Mouse (Mus musculus): Measurements from ENCODE around the gene Tial1. TPM values are rescaled to one million over a fixed set of nuclear protein-coding genes. Genes with fewer than 3 reads are reported as not detected.

Tial1 gene
- polyA plus RNA-seq, 1 experiment from 2014 or later, result 37.1 TPM

DNA sequence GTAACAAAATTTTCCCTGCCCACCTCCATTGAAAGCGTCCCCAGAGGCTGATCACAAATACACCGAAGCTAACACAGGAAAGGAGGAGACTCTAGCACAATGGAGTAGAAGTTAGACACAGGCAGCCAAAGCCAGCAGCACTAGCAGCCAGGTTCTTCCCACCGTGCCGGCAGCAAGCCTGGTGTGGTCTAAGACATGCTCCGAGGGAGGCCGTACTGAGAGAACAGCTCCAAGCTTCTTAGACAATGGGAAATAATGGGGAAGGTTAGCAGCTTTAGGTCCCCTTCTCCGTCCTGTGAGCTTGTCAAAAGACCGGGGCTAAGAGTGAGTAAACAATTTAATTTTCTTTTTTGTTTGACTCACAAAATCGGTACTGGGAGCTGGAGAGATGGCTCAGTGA is 41.8 kb downstream of the Tial1 start:
- DNase-seq (ENCODE audit: low spot score) (no peak), ATAC-seq (ENCODE audit: low FRiP score) (no peak)
- no peak overlapping the region for H3K27ac ChIP-seq
- peaks cover 46% of the 10 kb centered on the region for H3K27me3 ChIP-seq (ENCODE audit: control insufficient read depth, insufficient read depth, low read length)
- no peaks in the 10 kb centered on the region for H3K36me3 ChIP-seq (replicated peaks; ENCODE audit: control insufficient read depth, insufficient read depth)
- no peak overlapping the region for H3K4me2 ChIP-seq (replicated peaks)
- 0 out of 2 replicates have a peak, but pooled peaks cover 5% of the 10 kb centered on the region for H3K4me1 ChIP-seq (replicated peaks; ENCODE audit: control insufficient read depth, insufficient read depth, low read length)
- H3K9me3 ChIP-seq (ENCODE audit: control insufficient read depth, low read length), result no peaks in the 10 kb centered on the region
- no peak overlapping the region for H3K9ac ChIP-seq
- 9% methylated on average over 9 of the region's 9 CpGs for WGBS
- no peak overlapping the region for H3K4me3 ChIP-seq (replicated peaks; ENCODE audit: low read length)

DNA sequence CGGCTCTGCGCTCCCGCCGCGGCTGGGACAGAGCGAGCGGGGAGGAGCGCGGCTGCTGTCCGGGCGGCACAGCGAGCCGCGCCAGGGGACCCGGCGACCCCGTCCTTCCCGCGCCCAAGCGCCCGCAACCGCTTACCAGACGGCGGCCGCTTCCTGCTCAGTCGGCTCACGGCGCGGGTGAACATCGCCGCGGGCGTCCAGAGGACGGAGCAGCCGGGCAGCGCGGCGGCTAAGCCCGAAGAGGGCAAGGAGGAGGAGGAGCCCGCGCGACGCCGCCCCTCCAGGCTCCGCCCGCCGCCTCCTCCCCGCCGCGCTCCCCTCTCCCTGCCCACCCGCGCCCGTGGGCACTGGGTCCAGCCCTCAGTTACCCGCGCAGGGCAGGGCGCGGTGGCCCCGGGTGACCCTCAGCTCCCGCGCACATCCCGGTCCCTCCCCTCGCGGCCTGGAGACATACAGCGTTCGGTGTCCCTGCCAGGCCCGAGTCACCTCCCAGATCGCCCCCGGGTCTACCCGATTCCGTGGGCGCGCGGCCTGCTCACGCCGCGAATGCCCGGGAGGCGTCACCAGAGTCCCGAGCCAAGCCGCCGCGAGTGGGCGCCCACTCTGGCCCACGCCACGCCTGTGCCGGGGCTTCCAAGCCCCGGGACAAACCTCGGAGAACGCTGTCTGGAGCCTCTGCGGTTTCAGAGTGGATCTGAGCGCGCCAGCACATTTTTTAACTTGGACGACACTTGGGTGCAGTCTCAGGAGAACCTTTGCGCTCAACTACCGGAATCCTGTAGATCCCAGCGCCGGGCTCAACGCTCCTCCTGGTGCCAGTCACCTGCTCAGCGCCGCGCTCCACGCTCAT is 43.4 kb downstream of the Tial1 start, which contains the start of gene Rgs10:
TSS of gene Rgs10 (minus strand) at position 829 of the 850 bp plus-strand sequence.
- Histone ChIP-seq H3K27ac (no peak within 1 kb of the TSS), H3K9ac (peak within 1 kb of the TSS; percentile 67), H3K27me3 (ENCODE audit: control insufficient read depth, insufficient read depth, low read length) (peaks cover 46% of the 10 kb centered on the region), H3K36me3 (replicated peaks; ENCODE audit: control insufficient read depth, insufficient read depth) (no peaks in the 10 kb centered on the region), H3K9me3 (ENCODE audit: control insufficient read depth, low read length) (no peaks in the 10 kb centered on the region), H3K4me3 (replicated peaks; ENCODE audit: low read length) (peak within 1 kb of the TSS; percentile 58), H3K4me1 (replicated peaks; ENCODE audit: control insufficient read depth, insufficient read depth, low read length) (0 out of 2 replicates have a peak, but pooled peaks cover 5% of the 10 kb centered on the region), H3K4me2 (replicated peaks) (peak within 1 kb of the TSS; percentile 96)
- peak; percentile 40 for DNase-seq (ENCODE audit: low spot score)
- peak; percentile 73 for ATAC-seq (ENCODE audit: low FRiP score)
- under 1% methylated on average over 79 of the region's 102 CpGs for WGBS

DNA sequence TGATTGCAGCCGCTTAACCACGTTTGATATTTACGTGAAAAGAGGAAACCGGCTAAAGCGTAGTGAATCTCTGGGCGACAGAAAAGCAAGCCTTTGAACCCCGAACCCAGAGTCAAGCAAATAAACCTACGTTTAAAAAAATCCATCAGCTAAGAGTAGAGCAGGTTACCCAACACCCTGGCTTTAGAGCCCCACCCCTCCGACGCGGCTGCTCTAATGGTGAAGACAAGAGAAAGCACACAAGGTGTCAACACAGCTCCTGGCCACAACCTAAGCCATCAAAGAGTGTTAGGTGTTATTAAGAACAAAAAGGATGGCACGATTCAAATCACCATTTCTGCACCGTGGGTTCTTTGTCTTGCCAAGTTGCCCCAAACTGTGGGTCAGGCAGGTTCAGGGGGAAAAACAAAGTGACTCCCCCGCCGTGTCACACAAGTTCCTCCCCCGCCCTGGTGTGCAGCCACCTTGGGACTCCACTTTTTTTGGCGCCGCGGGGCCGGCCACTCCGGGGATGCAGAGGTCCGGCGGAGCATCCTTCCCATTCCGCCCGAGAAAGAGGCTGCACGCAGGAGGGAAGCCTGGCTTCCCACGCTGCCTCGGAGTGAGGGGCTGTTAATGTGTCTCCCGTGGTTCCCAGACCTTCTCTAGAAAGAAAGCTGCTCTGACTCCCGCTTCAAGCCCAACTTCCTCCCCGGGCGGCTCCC is 44.1 kb downstream of the Tial1 start:
- 0 out of 2 replicates have a peak, but pooled peaks cover 5% of the 10 kb centered on the region for H3K4me1 ChIP-seq (replicated peaks; ENCODE audit: control insufficient read depth, insufficient read depth, low read length)
- 3% methylated on average over 32 of the region's 32 CpGs for WGBS
- ATAC-seq (ENCODE audit: low FRiP score) (0 out of 2 replicates have a peak, but pooled peaks have one; percentile 6), DNase-seq (ENCODE audit: low spot score) (peak; percentile 27)
- H3K9ac ChIP-seq, result peak overlapping the region; percentile 67
- H3K4me3 ChIP-seq (replicated peaks; ENCODE audit: low read length), result peak overlapping the region; percentile 58
- H3K27ac ChIP-seq, result no peak overlapping the region
- peaks cover 46% of the 10 kb centered on the region for H3K27me3 ChIP-seq (ENCODE audit: control insufficient read depth, insufficient read depth, low read length)
- H3K36me3 ChIP-seq (replicated peaks; ENCODE audit: control insufficient read depth, insufficient read depth), result no peaks in the 10 kb centered on the region
- no peaks in the 10 kb centered on the region for H3K9me3 ChIP-seq (ENCODE audit: control insufficient read depth, low read length)
- peak overlapping the region; percentile 96 for H3K4me2 ChIP-seq (replicated peaks)

DNA sequence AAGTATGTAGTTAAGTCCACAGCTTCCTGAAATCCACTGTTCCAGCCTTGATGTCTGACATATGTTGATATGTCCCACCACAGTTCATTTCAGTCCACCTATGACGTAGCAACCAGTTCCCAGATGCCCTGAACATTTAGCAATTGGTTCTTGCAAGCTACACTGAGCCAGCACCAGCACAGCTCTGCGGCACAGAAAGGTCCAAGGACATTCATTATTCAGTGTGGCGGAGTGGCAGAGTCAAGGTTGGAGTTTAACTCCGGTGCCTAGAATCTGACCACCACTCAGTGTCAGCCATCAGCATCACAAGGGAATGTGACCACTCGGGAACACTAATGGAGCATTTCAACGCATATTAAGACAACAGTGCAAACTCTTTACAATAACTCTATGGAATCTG is 44.9 kb downstream of the Tial1 start:
- Histone ChIP-seq H3K36me3 (replicated peaks; ENCODE audit: control insufficient read depth, insufficient read depth) (no peaks in the 10 kb centered on the region), H3K27ac (no peak overlapping the region), H3K9me3 (ENCODE audit: control insufficient read depth, low read length) (no peaks in the 10 kb centered on the region), H3K4me3 (replicated peaks; ENCODE audit: low read length) (peak overlapping the region; percentile 58), H3K4me1 (replicated peaks; ENCODE audit: control insufficient read depth, insufficient read depth, low read length) (0 out of 2 replicates have a peak, but pooled peaks cover 5% of the 10 kb centered on the region), H3K4me2 (replicated peaks) (peak overlapping the region; percentile 96), H3K27me3 (ENCODE audit: control insufficient read depth, insufficient read depth, low read length) (peaks cover 46% of the 10 kb centered on the region), H3K9ac (peak overlapping the region; percentile 67; the same call in 1 of the 2 replicates)
- ATAC-seq (ENCODE audit: low FRiP score) (no peak), DNase-seq (ENCODE audit: low spot score) (no peak)
- 38% methylated on average over 6 of the region's 6 CpGs for WGBS

DNA sequence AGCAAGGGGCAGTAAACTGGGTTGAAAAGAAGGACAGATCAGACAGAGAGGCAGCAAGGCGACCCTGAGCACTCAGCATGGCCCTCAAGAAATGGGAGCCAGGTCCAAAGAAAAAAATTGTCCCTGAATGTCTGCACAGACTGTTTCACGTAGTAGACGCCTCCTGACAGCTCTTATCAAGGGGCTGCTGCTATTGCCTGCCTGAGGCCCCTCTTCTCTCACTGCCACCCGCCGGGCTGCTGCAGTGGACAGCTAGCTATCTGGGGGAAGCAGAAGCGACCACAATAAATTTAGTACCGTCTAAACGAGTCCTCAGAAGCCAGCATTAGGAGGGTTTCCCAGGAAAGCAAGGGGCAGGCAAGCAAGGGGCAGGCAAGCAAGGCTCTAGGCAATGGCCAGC is 47.1 kb downstream of the Tial1 start:
- 58% methylated on average over 8 of the region's 8 CpGs for WGBS
- no peak overlapping the region for H3K27ac ChIP-seq
- H3K9ac ChIP-seq, result no peak overlapping the region
- ATAC-seq (ENCODE audit: low FRiP score) (no peak), DNase-seq (ENCODE audit: low spot score) (no peak)
- no peaks in the 10 kb centered on the region for H3K9me3 ChIP-seq (ENCODE audit: control insufficient read depth, low read length)
- H3K4me3 ChIP-seq (replicated peaks; ENCODE audit: low read length), result no peak overlapping the region
- 0 out of 2 replicates have a peak, but pooled peaks cover 5% of the 10 kb centered on the region for H3K4me1 ChIP-seq (replicated peaks; ENCODE audit: control insufficient read depth, insufficient read depth, low read length)
- H3K36me3 ChIP-seq (replicated peaks; ENCODE audit: control insufficient read depth, insufficient read depth), result no peaks in the 10 kb centered on the region
- H3K27me3 ChIP-seq (ENCODE audit: control insufficient read depth, insufficient read depth, low read length), result peaks cover 27% of the 10 kb centered on the region
- no peak overlapping the region for H3K4me2 ChIP-seq (replicated peaks)

DNA sequence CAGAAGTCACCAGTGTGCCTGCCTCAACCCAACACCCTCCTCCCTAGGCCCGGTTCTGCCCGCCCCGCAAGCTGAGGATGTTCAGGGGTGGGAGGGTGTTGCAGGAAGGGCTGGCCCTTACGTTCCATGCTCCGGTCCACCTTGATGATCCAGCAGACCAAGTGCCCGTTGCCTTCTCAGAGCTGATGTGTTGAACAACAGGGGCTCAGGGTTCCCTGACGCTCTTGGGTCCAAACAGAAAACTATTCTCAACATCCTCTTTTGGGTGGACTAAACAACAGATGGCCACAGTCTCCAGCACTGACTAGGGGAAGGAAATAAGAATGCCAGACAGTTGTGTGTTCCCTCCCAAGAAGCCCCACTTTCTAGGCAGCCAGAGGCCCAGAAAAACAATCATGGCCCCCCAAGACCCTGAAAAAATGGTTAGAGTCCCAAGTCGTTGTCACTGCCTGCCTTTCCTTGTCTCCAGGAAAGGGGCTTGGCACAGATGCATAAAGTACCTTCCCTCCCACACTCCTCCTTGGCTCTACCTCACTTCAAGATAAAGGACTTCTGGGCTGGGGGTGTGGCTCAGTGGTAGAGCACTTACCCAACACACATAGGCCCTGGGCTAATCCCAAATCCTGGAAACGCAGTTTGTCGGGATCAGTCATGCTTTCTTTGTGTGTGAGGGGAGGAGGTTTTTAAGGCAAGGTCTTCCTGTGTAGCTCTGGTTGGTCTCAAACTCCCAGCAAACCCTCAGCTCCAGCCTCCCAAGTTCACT is 49.3 kb downstream of the Tial1 start:
- H3K27me3 ChIP-seq (ENCODE audit: control insufficient read depth, insufficient read depth, low read length), result peaks cover 20% of the 10 kb centered on the region
- DNase-seq (ENCODE audit: low spot score) (no peak), ATAC-seq (ENCODE audit: low FRiP score) (no peak)
- H3K9me3 ChIP-seq (ENCODE audit: control insufficient read depth, low read length), result no peaks in the 10 kb centered on the region
- no peaks in the 10 kb centered on the region for H3K36me3 ChIP-seq (replicated peaks; ENCODE audit: control insufficient read depth, insufficient read depth)
- H3K4me2 ChIP-seq (replicated peaks), result no peak overlapping the region
- no peak overlapping the region for H3K27ac ChIP-seq
- H3K4me1 ChIP-seq (replicated peaks; ENCODE audit: control insufficient read depth, insufficient read depth, low read length), result no peaks in the 10 kb centered on the region
- WGBS, result 70% methylated on average over 10 of the region's 10 CpGs
- no peak overlapping the region for H3K4me3 ChIP-seq (replicated peaks; ENCODE audit: low read length)
- no peak overlapping the region for H3K9ac ChIP-seq

DNA sequence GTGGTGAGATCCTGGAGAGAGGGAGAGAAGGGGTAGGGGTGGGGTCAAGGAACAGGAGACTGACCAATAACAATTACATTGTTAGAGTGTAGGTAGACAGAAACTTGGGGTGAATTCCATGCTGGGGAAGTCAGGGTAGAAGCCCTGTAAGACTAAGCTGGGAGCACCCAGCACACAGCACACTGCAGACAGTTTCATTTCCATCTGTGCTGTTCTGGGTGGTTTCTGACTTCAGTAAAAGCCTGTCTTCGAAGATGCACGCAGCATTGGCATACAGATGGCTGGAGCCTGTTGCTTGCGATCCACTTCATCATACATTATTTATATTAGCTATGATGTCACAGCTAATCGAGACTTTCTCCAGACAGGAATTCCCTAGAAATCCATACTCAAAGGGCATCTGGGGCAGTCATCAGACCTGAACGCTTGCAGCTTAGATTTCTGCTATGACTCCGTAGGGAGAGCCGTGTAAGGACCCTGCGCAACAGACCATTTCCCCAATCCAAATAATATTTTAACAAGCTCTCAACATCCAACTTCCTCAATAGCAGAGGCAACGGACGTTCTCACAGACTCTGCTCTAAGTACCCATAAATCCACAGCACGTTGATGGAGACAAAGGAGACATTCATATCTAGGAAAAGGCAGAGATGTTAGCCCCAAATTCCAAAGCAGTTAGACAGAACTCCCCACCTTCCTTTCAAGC is 50.7 kb downstream of the Tial1 start:
- no peaks in the 10 kb centered on the region for H3K4me1 ChIP-seq (replicated peaks; ENCODE audit: control insufficient read depth, insufficient read depth, low read length)
- WGBS, result 75% methylated on average over 11 of the region's 11 CpGs
- no peak overlapping the region for H3K9ac ChIP-seq

DNA sequence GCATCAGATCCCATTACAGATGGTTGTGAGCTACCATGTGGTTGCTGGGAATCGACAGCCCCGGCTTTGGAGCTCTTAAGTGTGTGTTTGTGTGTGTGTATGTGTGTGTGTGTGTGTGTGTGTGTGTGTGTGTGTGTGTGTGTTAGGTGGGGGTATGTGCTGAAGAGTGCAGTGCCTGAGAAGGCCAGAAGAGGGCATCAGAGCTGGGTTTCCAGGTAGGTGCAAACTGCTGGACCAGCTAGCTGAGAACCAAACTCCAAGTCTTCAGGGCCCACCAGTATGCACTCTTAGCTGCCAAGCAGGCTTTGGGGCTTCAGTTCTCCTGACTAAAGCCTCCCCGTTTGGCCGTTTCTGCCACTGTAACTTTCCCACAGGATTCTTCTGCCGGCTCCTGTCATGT is 53.3 kb downstream of the Tial1 start:
- Histone ChIP-seq H3K27me3 (ENCODE audit: control insufficient read depth, insufficient read depth, low read length) (no peaks in the 10 kb centered on the region), H3K36me3 (replicated peaks; ENCODE audit: control insufficient read depth, insufficient read depth) (no peaks in the 10 kb centered on the region), H3K4me1 (replicated peaks; ENCODE audit: control insufficient read depth, insufficient read depth, low read length) (no peaks in the 10 kb centered on the region), H3K27ac (no peak overlapping the region), H3K4me2 (replicated peaks) (no peak overlapping the region), H3K9me3 (ENCODE audit: control insufficient read depth, low read length) (no peaks in the 10 kb centered on the region), H3K4me3 (replicated peaks; ENCODE audit: low read length) (no peak overlapping the region), H3K9ac (no peak overlapping the region)
- DNase-seq (ENCODE audit: low spot score), result no peak
- 91% methylated on average over 5 of the region's 5 CpGs for WGBS
- ATAC-seq (ENCODE audit: low FRiP score), result no peak

More for the DNA sequence above, 50.7 kb downstream of the Tial1 start:
- Histone ChIP-seq H3K27ac (no peak overlapping the region), H3K4me3 (replicated peaks; ENCODE audit: low read length) (no peak overlapping the region), H3K36me3 (replicated peaks; ENCODE audit: control insufficient read depth, insufficient read depth) (no peaks in the 10 kb centered on the region), H3K9me3 (ENCODE audit: control insufficient read depth, low read length) (no peaks in the 10 kb centered on the region), H3K4me2 (replicated peaks) (no peak overlapping the region), H3K27me3 (ENCODE audit: control insufficient read depth, insufficient read depth, low read length) (peaks cover 8% of the 10 kb centered on the region)
- no peak for ATAC-seq (ENCODE audit: low FRiP score)
- DNase-seq (ENCODE audit: low spot score), result no peak

Data from hindbrain, embryonic 14.5 days (tissue).